8 mouse cellular contexts compared by ENCODE assay signal in the genomic region with DNA sequence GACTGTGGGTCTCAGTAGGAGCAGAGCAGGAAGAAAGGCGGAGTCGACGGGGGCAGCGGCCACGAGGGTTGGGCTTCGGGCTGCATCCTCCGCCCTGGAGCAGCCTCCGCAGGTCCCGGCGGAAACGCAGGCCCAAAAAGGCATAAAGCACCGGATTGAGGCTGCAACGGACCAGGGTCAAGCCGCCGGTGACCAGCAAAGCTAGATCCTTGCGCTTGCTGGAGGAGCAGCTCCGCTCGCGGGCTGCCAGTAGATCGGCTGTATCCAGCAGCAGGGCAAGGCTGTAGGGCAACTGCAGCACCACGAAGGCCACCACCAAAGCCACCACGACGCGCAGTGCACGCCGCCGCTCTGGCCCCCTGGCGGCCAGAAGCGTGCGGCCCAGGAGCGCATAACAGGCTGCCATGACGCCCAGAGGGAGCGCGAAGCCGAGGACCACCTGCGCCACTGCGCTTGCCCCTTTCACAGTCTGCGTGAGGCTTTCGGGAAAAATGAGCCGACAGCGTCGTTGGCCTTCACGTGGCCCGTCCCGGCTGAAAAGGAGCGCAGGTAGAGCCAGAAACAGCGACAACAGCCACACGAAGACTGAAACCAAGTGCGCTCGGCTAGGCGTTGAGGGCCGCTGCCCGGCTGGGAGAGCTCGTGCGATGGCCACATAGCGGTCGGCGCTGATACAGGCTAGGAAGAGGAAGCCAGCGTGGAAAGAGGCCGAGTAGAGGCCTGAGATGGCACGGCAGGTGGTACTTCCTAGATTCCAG. TPM values are rescaled to one million over a fixed set of nuclear protein-coding genes. Genes with fewer than 3 reads are reported as not detected.
A peak's percentile ranks its signal among the peaks of the same experiment; 100 is the strongest.
DNase-seq lines count a peak whose midpoint lies in the region; ATAC-seq and TF ChIP-seq lines count a peak whose summit lies in the region.

No protein-coding gene starts in this region.

- no peak for TF ChIP-seq POLR2A in ES-Bruce4 (IDR thresholded peaks at IDR 0.05; ENCODE audit: insufficient read depth, low read length)
- no peak for TF ChIP-seq POLR2A in brain, embryonic 14.5 days (IDR thresholded peaks at IDR 0.05; ENCODE audit: borderline replicate concordance, extremely low read depth, insufficient read depth, insufficient read length, poor library complexity, severe bottlenecking)

- 1% methylated on average over 61 of the region's 61 CpGs for WGBS in forebrain, embryonic 10.5 days
- 1% methylated on average over 61 of the region's 61 CpGs for WGBS in lung, embryonic 16.5 days

- intact Hi-C loops in heart, postnatal 10 days (cut with DNase I): loop anchor here (1.0 to 10.0 kb wide), 2 partner anchors 79 to 279 kb away; a partner anchor contains a TSS

- H3K4me3 ChIP-seq in ES-Bruce4 (ENCODE audit: low read depth, low read length): peak overlapping the region; percentile 16; the same call in 1 of the 2 replicates
- peak overlapping the region; percentile 43 for H3K4me3 ChIP-seq in forebrain, embryonic 10.5 days
- peak overlapping the region; percentile 43 for H3K4me3 ChIP-seq in lung, embryonic 16.5 days (ENCODE audit: low read length)

- H3K36me3 ChIP-seq in ES-Bruce4 (ENCODE audit: control insufficient read depth, insufficient read depth, low read length, poor library complexity, severe bottlenecking): no peaks in the 10 kb centered on the region
- H3K36me3 ChIP-seq in forebrain, embryonic 10.5 days (replicated peaks): no peaks in the 10 kb centered on the region
- H3K36me3 ChIP-seq in lung, embryonic 16.5 days (ENCODE audit: control insufficient read depth, insufficient read depth, low read length): no peaks in the 10 kb centered on the region

- peak; percentile 59 for TF ChIP-seq CTCF in ES-Bruce4 (IDR thresholded peaks at IDR 0.05; ENCODE audit: low read depth, low read length)
- peak; percentile 91 for TF ChIP-seq CTCF in brain, embryonic 14.5 days (IDR thresholded peaks at IDR 0.05; ENCODE audit: borderline replicate concordance, extremely low read depth, insufficient read depth, insufficient read length)

- H3K4me2 ChIP-seq in lung, embryonic 16.5 days (ENCODE audit: low read depth, low read length): peak overlapping the region; percentile 82

- DNase-seq in brain, embryonic 14.5 days (ENCODE audit: low read depth): peak; percentile 89
- DNase-seq in forebrain, embryonic 10.5 days (ENCODE audit: extremely low spot score, low spot score): peak; percentile 86
- peak; percentile 87 to 90 for DNase-seq in heart, postnatal 10 days
- peak; percentile 90 for DNase-seq in kidney, postnatal 14 days
- peak; percentile 77 to 81 for DNase-seq in thymus, postnatal 36 days

- no peaks in the 10 kb centered on the region for H3K4me1 ChIP-seq in ES-Bruce4 (ENCODE audit: control insufficient read depth, insufficient read depth, low read length)
- H3K4me1 ChIP-seq in forebrain, embryonic 10.5 days: peaks cover 96% of the 10 kb centered on the region
- peaks cover 49% of the 10 kb centered on the region for H3K4me1 ChIP-seq in lung, embryonic 16.5 days (replicated peaks; ENCODE audit: control insufficient read depth, insufficient read depth, low read length)

- no peak overlapping the region for H3K27ac ChIP-seq in ES-Bruce4 (ENCODE audit: insufficient read depth, low read length)
- peak overlapping the region; percentile 75 for H3K27ac ChIP-seq in forebrain, embryonic 10.5 days
- peak overlapping the region; percentile 92 for H3K27ac ChIP-seq in lung, embryonic 16.5 days (ENCODE audit: low read length)

- H3K27me3 ChIP-seq in ES-Bruce4 (ENCODE audit: control insufficient read depth, insufficient read depth, low read length, poor library complexity, severe bottlenecking): peaks cover 15% of the 10 kb centered on the region
- H3K27me3 ChIP-seq in forebrain, embryonic 10.5 days (ENCODE audit: poor library complexity, severe bottlenecking): peaks cover 96% of the 10 kb centered on the region
- H3K27me3 ChIP-seq in lung, embryonic 16.5 days (ENCODE audit: control insufficient read depth, insufficient read depth, low read depth, low read length): peaks cover 30% of the 10 kb centered on the region

- 0 out of 2 replicates have a peak, but pooled peaks have one; percentile 13 for TF ChIP-seq EP300 in ES-Bruce4 (IDR thresholded peaks at IDR 0.05; ENCODE audit: insufficient read depth, low read depth, low read length)

- H3K9me3 ChIP-seq in ES-Bruce4 (replicated peaks; ENCODE audit: control insufficient read depth, insufficient read depth, low read length, poor library complexity, severe bottlenecking): no peaks in the 10 kb centered on the region
- no peaks in the 10 kb centered on the region for H3K9me3 ChIP-seq in forebrain, embryonic 10.5 days
- H3K9me3 ChIP-seq in lung, embryonic 16.5 days (ENCODE audit: control insufficient read depth, low read length): no peaks in the 10 kb centered on the region

- peak; percentile 54 for ATAC-seq in lung, embryonic 16.5 days (ENCODE audit: low read depth)
- ATAC-seq in neutrophil, adult 5-6 weeks (ENCODE audit: extremely low read depth, insufficient number of reproducible peaks, low FRiP score, poor library complexity, severe bottlenecking): peak; percentile 59

- peak overlapping the region; percentile 6; the same call in 1 of the 2 replicates for H3K9ac ChIP-seq in ES-Bruce4 (ENCODE audit: low read depth, poor library complexity, severe bottlenecking)
- H3K9ac ChIP-seq in lung, embryonic 16.5 days (ENCODE audit: low read length): peak overlapping the region; percentile 71

RNA-seq across cellular contexts. Expression of a gene that starts 1.4 kb away (rescaled TPM):
- not detected in 2 replicates for polyA plus RNA-seq in ES-Bruce4 (2011; ENCODE audit: insufficient read depth, insufficient read length, low read depth, missing spikeins)
- polyA plus RNA-seq in brain, embryonic 14.5 days (2012; rRNA removed): 0.19 and 0.20 TPM in 2 replicates
- polyA plus RNA-seq in forebrain, embryonic 10.5 days (2016; fragmentation: Nextera tagmentation; extraction: Ambion mirVana): not detected in 2 replicates
- total RNA-seq in heart, postnatal 10 days (2021): under 1 TPM; 0.14 to 0.20 TPM
- 0.23 and 0.35 TPM in 2 replicates for polyA plus RNA-seq in lung, embryonic 16.5 days (2015; fragmentation: Nextera tagmentation; extraction: Ambion mirVana)
- total RNA-seq in neutrophil, adult 5-6 weeks (2017): not detected in 2 replicates

RNA-seq across cellular contexts. Expression of a gene that starts 2.7 kb away (rescaled TPM):
- 2.5 and 4.4 TPM in 2 replicates for polyA plus RNA-seq in ES-Bruce4 (2011; ENCODE audit: insufficient read depth, insufficient read length, low read depth, missing spikeins)
- polyA plus RNA-seq in brain, embryonic 14.5 days (2012; rRNA removed): 9.5 and 12.0 TPM in 2 replicates
- 3.5 and 4.8 TPM in 2 replicates for polyA plus RNA-seq in forebrain, embryonic 10.5 days (2016; fragmentation: Nextera tagmentation; extraction: Ambion mirVana)
- total RNA-seq in heart, postnatal 10 days (2021): 10 to 100 TPM; 23.6 to 28.3 TPM
- 17.0 and 17.1 TPM in 2 replicates for polyA plus RNA-seq in lung, embryonic 16.5 days (2015; fragmentation: Nextera tagmentation; extraction: Ambion mirVana)
- 0.37 and 0.81 TPM in 2 replicates for total RNA-seq in neutrophil, adult 5-6 weeks (2017)

RNA-seq across cellular contexts. Expression of a gene that starts 3.5 kb away (rescaled TPM):
- polyA plus RNA-seq in ES-Bruce4 (2011; ENCODE audit: insufficient read depth, insufficient read length, low read depth, missing spikeins): 0.15 and 0.37 TPM in 2 replicates
- 2.7 and 6.9 TPM in 2 replicates for polyA plus RNA-seq in brain, embryonic 14.5 days (2012; rRNA removed)
- polyA plus RNA-seq in forebrain, embryonic 10.5 days (2016; fragmentation: Nextera tagmentation; extraction: Ambion mirVana): 0.12 and 0.16 TPM in 2 replicates
- total RNA-seq in heart, postnatal 10 days (2021): 1 to 10 TPM; 1.8 to 2.1 TPM
- 1.1 and 1.2 TPM in 2 replicates for polyA plus RNA-seq in lung, embryonic 16.5 days (2015; fragmentation: Nextera tagmentation; extraction: Ambion mirVana)
- not detected in 2 replicates for total RNA-seq in neutrophil, adult 5-6 weeks (2017)

RNA-seq across cellular contexts. Expression of a gene that starts 18.1 kb away (rescaled TPM):
- 1.9 and 3.0 TPM in 2 replicates for polyA plus RNA-seq in ES-Bruce4 (2011; ENCODE audit: insufficient read depth, insufficient read length, low read depth, missing spikeins)
- 25.3 and 30.7 TPM in 2 replicates for polyA plus RNA-seq in brain, embryonic 14.5 days (2012; rRNA removed)
- 2.3 and 2.7 TPM in 2 replicates for polyA plus RNA-seq in forebrain, embryonic 10.5 days (2016; fragmentation: Nextera tagmentation; extraction: Ambion mirVana)
- 1 to 10 TPM; 3.4 to 3.5 TPM for total RNA-seq in heart, postnatal 10 days (2021)
- 3.1 TPM in 2 replicates for polyA plus RNA-seq in lung, embryonic 16.5 days (2015; fragmentation: Nextera tagmentation; extraction: Ambion mirVana)
- 0.35 TPM in 1 of 2 replicates, not detected in the other for total RNA-seq in neutrophil, adult 5-6 weeks (2017)

RNA-seq across cellular contexts. Expression of a gene that starts 52.5 kb away (rescaled TPM):
- polyA plus RNA-seq in ES-Bruce4 (2011; ENCODE audit: insufficient read depth, insufficient read length, low read depth, missing spikeins): 42.8 and 49.9 TPM in 2 replicates
- polyA plus RNA-seq in brain, embryonic 14.5 days (2012; rRNA removed): 27.2 and 29.3 TPM in 2 replicates
- polyA plus RNA-seq in forebrain, embryonic 10.5 days (2016; fragmentation: Nextera tagmentation; extraction: Ambion mirVana): 9.9 and 10.2 TPM in 2 replicates
- total RNA-seq in heart, postnatal 10 days (2021): 10 to 100 TPM; 20.5 to 22.5 TPM
- polyA plus RNA-seq in lung, embryonic 16.5 days (2015; fragmentation: Nextera tagmentation; extraction: Ambion mirVana): 19.4 and 20.8 TPM in 2 replicates
- 99.1 and 110 TPM in 2 replicates for total RNA-seq in neutrophil, adult 5-6 weeks (2017)
